Mouse (Mus musculus) lung, adult 2 months (tissue): ENCODE measurements around the gene Tectb.

ENCODE experiments used
- CTCF ChIP-seq: fragments of 200-500 bp; IDR thresholded peaks from 2 replicates; pipeline ENCODE4 v1.5.1; 2011; ENCODE audit warnings: mild to moderate bottlenecking, low read length, control low read depth; ENCODE audit not compliant: insufficient read depth
- POLR2A ChIP-seq: fragments of 200-500 bp; IDR thresholded peaks from 2 replicates; pipeline ENCODE4 v1.6.1; 2011; ENCODE audit warnings: low read depth, mild to moderate bottlenecking, control low read depth, low read length, borderline replicate concordance; ENCODE audit errors: extremely low read depth

DNA sequence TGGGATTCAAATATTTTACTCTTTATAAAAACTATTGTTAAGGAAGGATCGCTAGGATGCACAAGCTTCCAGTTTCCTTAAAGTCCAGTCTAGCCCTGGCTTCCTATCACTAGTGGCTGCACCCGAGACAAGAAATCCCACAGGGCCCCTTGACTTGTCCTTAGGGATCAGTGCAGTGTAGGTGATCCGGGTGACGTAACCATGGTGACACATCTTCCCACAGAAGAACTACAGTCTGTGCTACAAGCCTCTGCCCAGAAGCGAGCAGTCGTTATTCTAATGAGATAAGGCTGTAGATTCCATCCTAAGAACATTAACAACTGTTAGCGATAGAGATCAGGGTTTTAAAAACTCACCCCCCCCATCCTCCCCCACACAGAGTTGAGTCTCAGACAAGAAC, 4.5 kb downstream of the Tectb start:
- no peak for TF ChIP-seq POLR2A
- TF ChIP-seq CTCF = no peak
